Mouse (Mus musculus) R1 (cell line): Measurements from ENCODE around the gene Nedd9.

Experiments used
- DNase-seq: peaks from one replicate; pipeline ENCODE4 v3.0.0-alpha.2; 2018; ENCODE audit warnings: low read depth, low spot score

The Nedd9 gene

GRCm38 (mm10) chr13:41343163-41343886 is 143.8 kb downstream of the Nedd9 start:
- no peak for DNase-seq

GRCm38 (mm10) chr13:41341422-41341821 is 145.7 kb downstream of the Nedd9 start:
- no peak for DNase-seq

GRCm38 (mm10) chr13:41339653-41340351 is 147.4 kb downstream of the Nedd9 start:
- peak; percentile 23 for DNase-seq

- no peak for DNase-seq
Observed at GRCm38 (mm10) chr13:41339195-41339594, 148.0 kb downstream of the Nedd9 start.

GRCm38 (mm10) chr13:41337407-41337806 is 149.8 kb downstream of the Nedd9 start:
- no peak for DNase-seq

GRCm38 (mm10) chr13:41336260-41336659 is 150.9 kb downstream of the Nedd9 start:
- DNase-seq: no peak

GRCm38 (mm10) chr13:41335767-41336166 is 151.4 kb downstream of the Nedd9 start:
- DNase-seq: no peak

- DNase-seq: no peak
Observed at GRCm38 (mm10) chr13:41334641-41335000, 152.5 kb downstream of the Nedd9 start.

GRCm38 (mm10) chr13:41333889-41334640 is 153.1 kb downstream of the Nedd9 start:
- peak; percentile 20 for DNase-seq

GRCm38 (mm10) chr13:41331671-41332340 is 155.4 kb downstream of the Nedd9 start:
- no peak for DNase-seq

GRCm38 (mm10) chr13:41330589-41331345 is 156.4 kb downstream of the Nedd9 start:
- DNase-seq: no peak

- no peak for DNase-seq
Observed at GRCm38 (mm10) chr13:41330051-41330450, 157.1 kb downstream of the Nedd9 start.

- no peak for DNase-seq
Observed at GRCm38 (mm10) chr13:41328481-41328880, 158.7 kb downstream of the Nedd9 start.

GRCm38 (mm10) chr13:41327546-41327945 is 159.6 kb downstream of the Nedd9 start:
- no peak for DNase-seq

- DNase-seq: no peak
Observed at GRCm38 (mm10) chr13:41326134-41326533, 161.0 kb downstream of the Nedd9 start.

- no peak for DNase-seq
Observed at GRCm38 (mm10) chr13:41325346-41325745, 161.8 kb downstream of the Nedd9 start.

- DNase-seq: no peak
Observed at GRCm38 (mm10) chr13:41324631-41325030, 162.5 kb downstream of the Nedd9 start.

GRCm38 (mm10) chr13:41321433-41321832 is 165.7 kb downstream of the Nedd9 start:
- no peak for DNase-seq

- no peak for DNase-seq
Observed at GRCm38 (mm10) chr13:41320749-41321148, 166.4 kb downstream of the Nedd9 start.

GRCm38 (mm10) chr13:41302716-41303115 is 184.4 kb downstream of the Nedd9 start:
- peak; percentile 89 for DNase-seq

GRCm38 (mm10) chr13:41300037-41300436 is 187.1 kb downstream of the Nedd9 start:
- DNase-seq: no peak
